Mouse (Mus musculus): Measurements from ENCODE around the gene Asb14. TPM values are rescaled to one million over a fixed set of nuclear protein-coding genes. Genes with fewer than 3 reads are reported as not detected.

Asb14 gene
- 0.54 and 0.63 TPM in 2 replicates for total RNA-seq (2012; rRNA removed)

DNA sequence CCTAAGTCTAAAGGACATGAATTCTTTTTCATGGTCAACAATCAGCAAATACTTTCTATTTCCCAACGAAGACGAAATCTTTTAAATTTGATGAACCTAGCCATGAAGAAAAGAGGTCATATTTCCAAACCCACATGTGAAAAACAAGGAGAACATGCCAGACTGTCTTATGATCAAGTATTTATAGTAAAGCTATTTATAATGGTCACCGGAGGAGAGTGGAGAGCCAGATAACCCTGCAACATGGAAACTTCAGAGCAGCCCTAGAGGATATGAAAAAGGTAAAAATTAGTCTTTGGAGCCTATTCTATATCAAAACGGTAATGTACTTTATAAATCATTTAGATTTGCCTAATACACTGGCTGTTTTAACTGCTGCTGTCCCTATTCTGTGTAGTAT lies at the start of gene Asb14:
TSS of gene Asb14 (plus strand) at position 166 of the 400 bp plus-strand sequence.
- Histone ChIP-seq H3K36me3 (ENCODE audit: control insufficient read depth, insufficient read depth, low read length, poor library complexity, severe bottlenecking) (no peaks in the 10 kb centered on the region), H3K4me3 (ENCODE audit: insufficient read depth in 1 of 2, low read depth in 1 of 2, low read length in 2 of 2, poor library complexity in 1 of 2, severe bottlenecking in 1 of 2) (no peak within 1 kb of the TSS), H3K27ac (ENCODE audit: insufficient read depth, low read depth, low read length, poor library complexity, severe bottlenecking) (no peak within 1 kb of the TSS), H3K4me1 (ENCODE audit: control insufficient read depth in 2 of 2, insufficient read depth in 2 of 2, low read length in 2 of 2, poor library complexity in 1 of 2) (no peaks in the 10 kb centered on the region), H3K9me3 (ENCODE audit: control insufficient read depth, insufficient read depth, low read depth, low read length) (no peaks in the 10 kb centered on the region), H3K9ac (ENCODE audit: insufficient read depth, low read depth, low read length, poor library complexity, severe bottlenecking) (no peak within 1 kb of the TSS)
- no peak for TF ChIP-seq ZC3H11A (IDR thresholded peaks at IDR 0.05; ENCODE audit: borderline replicate concordance, low read depth, low read length)
- no peak for TF ChIP-seq HCFC1 (IDR thresholded peaks at IDR 0.05; ENCODE audit: borderline replicate concordance, insufficient read depth, low read length)
- no peak for TF ChIP-seq CHD2 (IDR thresholded peaks at IDR 0.05; ENCODE audit: low read depth, low read length)
- no peak for TF ChIP-seq ZNF384 (IDR thresholded peaks at IDR 0.05; ENCODE audit: low read depth, low read length)
- TF ChIP-seq MAFK (IDR thresholded peaks at IDR 0.05; ENCODE audit: insufficient read depth, low read depth, low read length) = no peak
- DNase-seq (ENCODE audit: low read depth, low spot score) = no peak
- in situ Hi-C loops (cut with MboI; ENCODE audit: low sequenced_read_pairs in 2 of 2, unreplicated experiment in 2 of 2) = no loop called here

DNA sequence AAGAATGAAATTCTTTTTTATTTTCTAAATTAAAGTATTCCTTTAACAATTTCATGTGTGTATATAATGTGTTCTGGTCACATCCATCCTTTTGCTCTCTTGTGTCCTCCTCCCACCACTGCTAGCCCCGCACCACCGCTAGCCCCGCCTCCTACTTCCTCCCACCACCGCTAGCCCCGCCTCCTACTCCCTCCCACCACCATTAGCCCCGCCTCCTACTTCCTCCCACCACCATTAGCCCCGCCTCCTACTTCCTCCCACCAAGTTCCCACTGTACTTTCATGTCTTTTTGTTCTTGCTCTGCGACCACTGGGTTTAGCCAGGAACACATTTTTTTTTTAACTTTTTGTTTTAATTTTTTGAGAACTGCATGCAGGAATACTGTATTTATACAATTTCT lies 41.3 kb upstream of the Asb14 start:
- Histone ChIP-seq H3K9ac (ENCODE audit: insufficient read depth, low read depth, low read length, poor library complexity, severe bottlenecking) (no peak overlapping the region), H3K4me3 (ENCODE audit: insufficient read depth in 1 of 2, low read depth in 1 of 2, low read length in 2 of 2, poor library complexity in 1 of 2, severe bottlenecking in 1 of 2) (no peak overlapping the region), H3K27ac (ENCODE audit: insufficient read depth, low read depth, low read length, poor library complexity, severe bottlenecking) (no peak overlapping the region), H3K36me3 (ENCODE audit: control insufficient read depth, insufficient read depth, low read length, poor library complexity, severe bottlenecking) (no peaks in the 10 kb centered on the region), H3K4me1 (ENCODE audit: control insufficient read depth in 2 of 2, insufficient read depth in 2 of 2, low read length in 2 of 2, poor library complexity in 1 of 2) (peaks cover 0 to 2% of the 10 kb centered on the region in 2 experiments; a peak in 1 of 4 replicates), H3K9me3 (ENCODE audit: control insufficient read depth, insufficient read depth, low read depth, low read length) (no peaks in the 10 kb centered on the region)
- peak; percentile 25 for DNase-seq (ENCODE audit: low read depth, low spot score)
- no peak for TF ChIP-seq ZNF384 (IDR thresholded peaks at IDR 0.05; ENCODE audit: low read depth, low read length)
- no peak for TF ChIP-seq MAFK (IDR thresholded peaks at IDR 0.05; ENCODE audit: insufficient read depth, low read depth, low read length)
- TF ChIP-seq HCFC1 (IDR thresholded peaks at IDR 0.05; ENCODE audit: borderline replicate concordance, insufficient read depth, low read length) = no peak
- no peak for TF ChIP-seq CHD2 (IDR thresholded peaks at IDR 0.05; ENCODE audit: low read depth, low read length)
- TF ChIP-seq ZC3H11A (IDR thresholded peaks at IDR 0.05; ENCODE audit: borderline replicate concordance, low read depth, low read length) = no peak
- in situ Hi-C loops (cut with MboI; ENCODE audit: low sequenced_read_pairs in 2 of 2, unreplicated experiment in 2 of 2) = no loop called here

DNA sequence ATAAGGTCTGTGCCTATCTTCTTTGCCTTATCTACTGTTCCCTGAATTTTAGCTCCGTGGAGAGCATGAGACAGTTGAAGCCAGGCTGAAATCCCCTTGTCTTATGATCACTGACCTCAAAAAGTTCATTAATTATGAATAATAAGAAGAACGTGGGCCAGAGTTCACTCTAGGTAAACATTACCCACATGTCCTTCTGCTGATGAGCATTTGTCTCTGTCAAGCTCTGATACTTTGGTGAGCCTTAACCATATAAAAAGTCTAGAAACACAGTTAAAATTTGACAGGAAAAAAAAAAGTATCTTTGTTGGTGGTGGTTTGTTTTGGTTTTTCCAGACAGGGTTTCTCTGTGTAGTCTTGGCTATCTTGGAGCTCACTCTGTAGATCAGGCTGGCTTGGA lies 40.3 kb upstream of the Asb14 start:
- no peaks in the 10 kb centered on the region for H3K9me3 ChIP-seq (ENCODE audit: control insufficient read depth, insufficient read depth, low read depth, low read length)
- no peak overlapping the region for H3K4me3 ChIP-seq (ENCODE audit: insufficient read depth in 1 of 2, low read depth in 1 of 2, low read length in 2 of 2, poor library complexity in 1 of 2, severe bottlenecking in 1 of 2)
- H3K27ac ChIP-seq (ENCODE audit: insufficient read depth, low read depth, low read length, poor library complexity, severe bottlenecking) = no peak overlapping the region
- H3K9ac ChIP-seq (ENCODE audit: insufficient read depth, low read depth, low read length, poor library complexity, severe bottlenecking) = no peak overlapping the region
- TF ChIP-seq CHD2 (IDR thresholded peaks at IDR 0.05; ENCODE audit: low read depth, low read length) = no peak
- no peak for TF ChIP-seq MAFK (IDR thresholded peaks at IDR 0.05; ENCODE audit: insufficient read depth, low read depth, low read length)
- DNase-seq (ENCODE audit: low read depth, low spot score) = no peak
- no peaks in the 10 kb centered on the region for H3K36me3 ChIP-seq (ENCODE audit: control insufficient read depth, insufficient read depth, low read length, poor library complexity, severe bottlenecking)
- in situ Hi-C loops (cut with MboI; ENCODE audit: low sequenced_read_pairs in 2 of 2, unreplicated experiment in 2 of 2) = no loop called here
- peaks cover 0 to 2% of the 10 kb centered on the region in 2 experiments; a peak in 1 of 4 replicates for H3K4me1 ChIP-seq (ENCODE audit: control insufficient read depth in 2 of 2, insufficient read depth in 2 of 2, low read length in 2 of 2, poor library complexity in 1 of 2)

DNA sequence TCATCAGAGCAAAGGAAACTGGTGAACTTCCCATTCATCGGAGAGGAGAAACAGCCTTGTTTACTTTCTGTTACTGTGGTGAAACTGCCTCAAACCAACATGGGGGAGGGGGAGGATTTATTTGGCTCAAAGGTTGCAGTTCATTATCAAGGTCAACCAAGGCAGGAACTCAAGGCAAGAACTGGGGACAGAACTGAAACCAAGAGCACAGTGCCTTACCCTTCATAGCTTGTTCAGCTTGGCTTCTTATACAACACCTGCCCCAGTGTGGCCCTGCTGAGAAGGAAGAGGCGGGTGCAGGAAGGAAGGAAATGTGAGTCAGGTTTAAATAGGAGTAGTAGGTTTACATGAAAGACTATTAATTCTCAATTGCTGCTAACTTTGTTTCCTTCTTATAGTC lies 36.0 kb upstream of the Asb14 start:
- no peak overlapping the region for H3K27ac ChIP-seq (ENCODE audit: insufficient read depth, low read depth, low read length, poor library complexity, severe bottlenecking)
- no peaks in the 10 kb centered on the region for H3K36me3 ChIP-seq (ENCODE audit: control insufficient read depth, insufficient read depth, low read length, poor library complexity, severe bottlenecking)
- H3K4me1 ChIP-seq (ENCODE audit: control insufficient read depth in 2 of 2, insufficient read depth in 2 of 2, low read length in 2 of 2, poor library complexity in 1 of 2) = peaks cover 0 to 2% of the 10 kb centered on the region in 2 experiments; a peak in 1 of 4 replicates
- no peak overlapping the region for H3K9ac ChIP-seq (ENCODE audit: insufficient read depth, low read depth, low read length, poor library complexity, severe bottlenecking)
- 0 out of 2 replicates have a peak, but pooled peaks cover 4% of the 10 kb centered on the region for H3K9me3 ChIP-seq (ENCODE audit: control insufficient read depth, insufficient read depth, low read depth, low read length)
- TF ChIP-seq ZC3H11A (IDR thresholded peaks at IDR 0.05; ENCODE audit: borderline replicate concordance, low read depth, low read length) (no peak), ZNF384 (IDR thresholded peaks at IDR 0.05; ENCODE audit: low read depth, low read length) (no peak), CHD2 (IDR thresholded peaks at IDR 0.05; ENCODE audit: low read depth, low read length) (no peak), HCFC1 (IDR thresholded peaks at IDR 0.05; ENCODE audit: borderline replicate concordance, insufficient read depth, low read length) (no peak), MAFK (IDR thresholded peaks at IDR 0.05; ENCODE audit: insufficient read depth, low read depth, low read length) (no peak)
- H3K4me3 ChIP-seq (ENCODE audit: insufficient read depth in 1 of 2, low read depth in 1 of 2, low read length in 2 of 2, poor library complexity in 1 of 2, severe bottlenecking in 1 of 2) = no peak overlapping the region
- in situ Hi-C loops (cut with MboI; ENCODE audit: low sequenced_read_pairs in 2 of 2, unreplicated experiment in 2 of 2) = no loop called here
- DNase-seq (ENCODE audit: low read depth, low spot score) = no peak

DNA sequence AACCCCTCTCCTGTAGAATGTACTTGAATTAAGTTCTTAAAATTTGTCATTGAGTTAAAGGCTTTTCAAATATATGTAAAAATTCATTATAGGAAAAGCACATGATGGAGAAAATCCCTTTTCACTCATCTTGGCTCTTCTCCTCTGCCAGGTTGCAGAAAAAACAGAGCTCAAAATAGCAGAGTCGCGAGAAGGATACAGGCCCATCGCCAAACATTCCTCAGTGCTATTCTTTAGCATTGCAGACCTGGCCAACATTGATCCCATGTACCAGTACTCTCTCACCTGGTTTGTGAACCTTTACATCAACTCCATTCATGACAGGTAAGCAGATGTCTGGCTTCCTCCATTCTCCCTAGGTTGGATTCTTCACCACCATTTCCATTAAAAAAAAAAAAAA lies 35.3 kb upstream of the Asb14 start:
- H3K36me3 ChIP-seq (ENCODE audit: control insufficient read depth, insufficient read depth, low read length, poor library complexity, severe bottlenecking) = no peaks in the 10 kb centered on the region
- H3K4me3 ChIP-seq (ENCODE audit: insufficient read depth in 1 of 2, low read depth in 1 of 2, low read length in 2 of 2, poor library complexity in 1 of 2, severe bottlenecking in 1 of 2) = no peak overlapping the region
- in situ Hi-C loops (cut with MboI; ENCODE audit: low sequenced_read_pairs in 2 of 2, unreplicated experiment in 2 of 2) = no loop called here
- H3K27ac ChIP-seq (ENCODE audit: insufficient read depth, low read depth, low read length, poor library complexity, severe bottlenecking) = no peak overlapping the region
- H3K9ac ChIP-seq (ENCODE audit: insufficient read depth, low read depth, low read length, poor library complexity, severe bottlenecking) = no peak overlapping the region
- TF ChIP-seq MAFK (IDR thresholded peaks at IDR 0.05; ENCODE audit: insufficient read depth, low read depth, low read length) = no peak
- no peak for TF ChIP-seq ZNF384 (IDR thresholded peaks at IDR 0.05; ENCODE audit: low read depth, low read length)
- no peak for TF ChIP-seq CHD2 (IDR thresholded peaks at IDR 0.05; ENCODE audit: low read depth, low read length)
- TF ChIP-seq ZC3H11A (IDR thresholded peaks at IDR 0.05; ENCODE audit: borderline replicate concordance, low read depth, low read length) = no peak
- no peak for TF ChIP-seq HCFC1 (IDR thresholded peaks at IDR 0.05; ENCODE audit: borderline replicate concordance, insufficient read depth, low read length)
- H3K9me3 ChIP-seq (ENCODE audit: control insufficient read depth, insufficient read depth, low read depth, low read length) = 0 out of 2 replicates have a peak, but pooled peaks cover 4% of the 10 kb centered on the region
- DNase-seq (ENCODE audit: low read depth, low spot score) = no peak
- H3K4me1 ChIP-seq (ENCODE audit: control insufficient read depth in 2 of 2, insufficient read depth in 2 of 2, low read length in 2 of 2, poor library complexity in 1 of 2) = peaks cover 0 to 2% of the 10 kb centered on the region in 2 experiments; a peak in 1 of 4 replicates
